Mouse (Mus musculus) spleen, adult 2 months (tissue): ENCODE measurements at regions not wholly inside any gene's neighbourhood (a gene's known extent, or its start where the extent isn't known, plus 50 kb on each side); places are given as distances from the start of the nearest gene placed in this dataset.

Experiments used
- CTCF ChIP-seq: fragments of 200-500 bp; IDR thresholded peaks from 2 replicates; pipeline ENCODE4 v1.5.1; 2011; ENCODE audit warnings: mild to moderate bottlenecking, inconsistent platforms; ENCODE audit not compliant: insufficient read depth, insufficient read length, insufficient replicate concordance; ENCODE audit errors: extremely low read depth
- POLR2A ChIP-seq: fragments of 200-500 bp; IDR thresholded peaks from 2 replicates; pipeline ENCODE4 v1.6.1; 2011; ENCODE audit warnings: low read depth, low read length, inconsistent platforms

GRCm38 (mm10) chr12:107036357-107036756 is 452.1 kb upstream of the 3110018I06Rik start:
- no peak for TF ChIP-seq CTCF
- no peak for TF ChIP-seq POLR2A
